Mouse (Mus musculus): ENCODE measurements at regions not wholly inside any gene's neighbourhood (a gene's known extent, or its start where the extent isn't known, plus 50 kb on each side); places are given as distances from the start of the nearest gene placed in this dataset.

DNA sequence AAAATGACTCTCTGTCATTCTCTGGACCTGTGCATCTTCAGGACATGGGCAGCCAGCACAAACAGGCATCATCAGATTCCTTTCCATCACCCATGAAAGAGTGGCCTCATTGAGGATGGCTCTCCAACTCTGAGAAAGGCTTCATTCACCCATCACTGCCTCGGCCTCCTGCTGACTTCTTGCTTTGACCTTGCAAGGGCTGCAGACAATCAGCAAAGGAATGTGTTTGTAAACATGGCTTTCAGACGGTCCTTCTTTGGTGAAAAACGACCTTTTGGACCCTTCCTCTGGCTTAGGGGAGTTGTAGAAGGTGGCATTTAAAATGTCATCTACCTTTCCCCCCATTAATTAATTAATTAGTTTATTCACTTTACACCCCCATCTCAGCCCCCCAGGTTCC is 134.3 kb downstream of the Moxd1 start:
- no peak for DNase-seq
- Histone ChIP-seq H3K27me3 (ENCODE audit: control insufficient read depth, insufficient read depth, low read length) (no peaks in the 10 kb centered on the region), H3K4me1 (replicated peaks; ENCODE audit: control insufficient read depth, insufficient read depth, low read length) (no peaks in the 10 kb centered on the region), H3K4me3 (ENCODE audit: control insufficient read depth, insufficient read depth, low read length) (no peak overlapping the region), H3K36me3 (ENCODE audit: control insufficient read depth, insufficient read depth, low read length) (no peaks in the 10 kb centered on the region), H3K27ac (ENCODE audit: control insufficient read depth, insufficient read depth, low read length) (no peak overlapping the region)
- WGBS: 73% methylated on average over 3 of the region's 3 CpGs
- TF ChIP-seq CTCF (IDR thresholded peaks at IDR 0.05; ENCODE audit: borderline replicate concordance, control insufficient read depth, extremely low read depth, insufficient read depth, low read length, poor library complexity) (no peak), POLR2A (IDR thresholded peaks at IDR 0.05; ENCODE audit: control insufficient read depth, extremely low read depth, insufficient read depth, low read length, poor library complexity) (no peak)

DNA sequence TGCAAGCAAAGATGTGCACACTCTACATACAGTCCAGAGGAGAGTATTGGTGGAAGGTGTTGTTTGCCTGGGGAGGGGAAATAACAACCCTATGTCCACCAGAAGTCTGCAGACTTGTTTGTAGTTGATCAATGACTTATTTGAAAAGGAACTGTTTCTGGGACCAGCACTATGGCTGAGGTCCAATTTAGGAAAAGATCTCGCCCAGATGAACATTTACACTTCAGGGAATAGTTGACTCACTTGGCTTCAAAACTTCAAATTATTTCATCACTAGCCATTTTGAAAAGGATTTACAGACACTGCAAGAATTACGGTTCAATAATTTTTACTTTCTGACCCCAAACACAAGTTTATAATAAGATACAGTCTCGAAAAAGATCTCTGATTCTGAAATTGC is 138.1 kb downstream of the Moxd1 start:
- Histone ChIP-seq H3K36me3 (ENCODE audit: control insufficient read depth, insufficient read depth, low read length) (no peaks in the 10 kb centered on the region), H3K4me1 (replicated peaks; ENCODE audit: control insufficient read depth, insufficient read depth, low read length) (no peaks in the 10 kb centered on the region), H3K4me3 (ENCODE audit: control insufficient read depth, insufficient read depth, low read length) (no peak overlapping the region), H3K27me3 (ENCODE audit: control insufficient read depth, insufficient read depth, low read length) (no peaks in the 10 kb centered on the region), H3K27ac (ENCODE audit: control insufficient read depth, insufficient read depth, low read length) (no peak overlapping the region)
- TF ChIP-seq CTCF (IDR thresholded peaks at IDR 0.05; ENCODE audit: borderline replicate concordance, control insufficient read depth, extremely low read depth, insufficient read depth, low read length, poor library complexity) (no peak), POLR2A (IDR thresholded peaks at IDR 0.05; ENCODE audit: control insufficient read depth, extremely low read depth, insufficient read depth, low read length, poor library complexity) (no peak)
- 90% methylated on average over 3 of the region's 3 CpGs for WGBS
- no peak for DNase-seq

DNA sequence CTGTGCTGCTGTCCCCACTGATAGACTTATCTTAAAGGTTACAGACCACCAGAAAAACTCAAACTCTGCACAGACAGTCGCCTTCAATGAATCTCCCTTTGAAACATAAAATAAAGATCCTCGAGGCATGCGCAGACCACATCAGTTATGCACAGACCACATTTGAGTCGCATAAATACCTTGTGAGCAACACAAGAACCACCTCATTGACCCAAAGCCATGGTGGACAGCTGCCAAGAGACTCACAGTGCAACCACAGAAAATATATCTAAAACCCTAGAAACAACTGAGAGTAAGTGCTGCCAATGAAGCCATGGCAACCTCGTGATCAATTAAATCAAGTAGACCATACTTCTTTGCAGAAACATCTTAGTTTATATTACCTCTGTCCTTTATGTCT is 142.1 kb downstream of the Moxd1 start:
- Histone ChIP-seq H3K36me3 (ENCODE audit: control insufficient read depth, insufficient read depth, low read length) (no peaks in the 10 kb centered on the region), H3K27ac (ENCODE audit: control insufficient read depth, insufficient read depth, low read length) (no peak overlapping the region), H3K27me3 (ENCODE audit: control insufficient read depth, insufficient read depth, low read length) (no peaks in the 10 kb centered on the region), H3K4me1 (replicated peaks; ENCODE audit: control insufficient read depth, insufficient read depth, low read length) (no peaks in the 10 kb centered on the region), H3K4me3 (ENCODE audit: control insufficient read depth, insufficient read depth, low read length) (no peak overlapping the region)
- no peak for DNase-seq
- TF ChIP-seq POLR2A (IDR thresholded peaks at IDR 0.05; ENCODE audit: control insufficient read depth, extremely low read depth, insufficient read depth, low read length, poor library complexity): no peak
- TF ChIP-seq CTCF (IDR thresholded peaks at IDR 0.05; ENCODE audit: borderline replicate concordance, control insufficient read depth, extremely low read depth, insufficient read depth, low read length, poor library complexity): no peak
- 45% methylated on average over 5 of the region's 5 CpGs for WGBS

DNA sequence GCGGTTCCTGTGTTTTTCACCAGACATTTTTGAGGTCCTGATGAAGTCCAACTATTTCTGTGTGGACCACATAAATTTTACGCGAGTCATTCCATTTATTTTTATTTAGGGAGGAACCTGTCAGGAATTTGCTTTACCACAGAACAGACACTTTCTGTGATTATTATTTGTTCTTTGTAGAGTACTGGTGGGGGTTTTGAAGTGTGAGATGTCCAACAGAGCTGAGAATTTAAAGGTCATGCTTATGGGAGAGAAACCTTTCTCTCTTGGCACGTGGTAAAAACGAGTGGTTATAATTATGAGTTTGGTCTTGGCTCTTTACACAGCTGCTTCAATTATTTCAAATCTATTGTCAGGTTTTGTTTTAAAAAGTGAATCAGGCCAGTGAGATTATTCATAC is 143.7 kb downstream of the Moxd1 start:
- Histone ChIP-seq H3K27ac (ENCODE audit: control insufficient read depth, insufficient read depth, low read length) (no peak overlapping the region), H3K4me3 (ENCODE audit: control insufficient read depth, insufficient read depth, low read length) (no peak overlapping the region), H3K36me3 (ENCODE audit: control insufficient read depth, insufficient read depth, low read length) (no peaks in the 10 kb centered on the region), H3K27me3 (ENCODE audit: control insufficient read depth, insufficient read depth, low read length) (no peaks in the 10 kb centered on the region), H3K4me1 (replicated peaks; ENCODE audit: control insufficient read depth, insufficient read depth, low read length) (no peaks in the 10 kb centered on the region)
- TF ChIP-seq POLR2A (IDR thresholded peaks at IDR 0.05; ENCODE audit: control insufficient read depth, extremely low read depth, insufficient read depth, low read length, poor library complexity) (no peak), CTCF (IDR thresholded peaks at IDR 0.05; ENCODE audit: borderline replicate concordance, control insufficient read depth, extremely low read depth, insufficient read depth, low read length, poor library complexity) (no peak)
- 95% methylated on average over 5 of the region's 5 CpGs for WGBS
- no peak for DNase-seq

DNA sequence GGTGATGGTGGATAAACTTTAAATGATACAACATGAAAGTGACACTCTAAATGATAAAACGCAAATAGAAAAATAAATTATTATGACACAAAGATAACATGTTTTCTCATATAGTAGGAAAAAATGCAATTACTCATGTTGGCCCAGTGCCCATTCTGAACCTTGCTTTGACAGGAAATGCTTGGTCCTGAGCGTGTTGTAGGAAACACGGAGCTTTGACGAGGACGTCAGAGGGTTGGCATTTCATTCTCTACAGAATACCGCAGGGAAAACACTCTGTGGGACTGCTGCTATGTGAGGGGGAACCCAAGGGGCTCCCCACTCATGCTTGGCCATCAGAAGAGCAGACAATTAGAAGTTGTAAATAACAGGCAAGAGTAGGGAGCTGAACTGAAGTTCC is 150.6 kb downstream of the Moxd1 start:
- Histone ChIP-seq H3K27ac (ENCODE audit: control insufficient read depth, insufficient read depth, low read length) (no peak overlapping the region), H3K4me3 (ENCODE audit: control insufficient read depth, insufficient read depth, low read length) (no peak overlapping the region), H3K4me1 (replicated peaks; ENCODE audit: control insufficient read depth, insufficient read depth, low read length) (no peaks in the 10 kb centered on the region), H3K36me3 (ENCODE audit: control insufficient read depth, insufficient read depth, low read length) (no peaks in the 10 kb centered on the region), H3K27me3 (ENCODE audit: control insufficient read depth, insufficient read depth, low read length) (no peaks in the 10 kb centered on the region)
- DNase-seq: no peak
- no peak for TF ChIP-seq POLR2A (IDR thresholded peaks at IDR 0.05; ENCODE audit: control insufficient read depth, extremely low read depth, insufficient read depth, low read length, poor library complexity)
- TF ChIP-seq CTCF (IDR thresholded peaks at IDR 0.05; ENCODE audit: borderline replicate concordance, control insufficient read depth, extremely low read depth, insufficient read depth, low read length, poor library complexity): no peak
- 33% methylated on average over 6 of the region's 6 CpGs for WGBS

DNA sequence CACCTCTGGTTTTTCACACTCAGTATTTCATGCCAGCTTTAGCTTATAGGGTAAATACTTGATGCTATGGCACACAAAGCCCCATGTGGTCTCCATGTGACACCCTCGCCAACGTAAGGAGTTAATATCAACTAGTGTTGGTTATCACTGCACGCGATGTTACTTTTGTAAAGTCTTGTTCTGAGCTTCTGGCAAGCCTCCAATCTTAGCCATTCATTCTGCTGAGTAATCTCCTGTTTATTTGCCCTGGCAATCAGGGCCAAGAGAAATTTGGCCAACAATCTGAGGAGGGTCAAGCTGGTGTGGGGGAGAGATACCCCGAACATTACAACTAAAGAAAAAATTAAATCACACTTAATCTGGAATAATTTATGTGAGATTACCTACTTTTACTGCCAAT is 156.0 kb downstream of the Moxd1 start:
- no peak for TF ChIP-seq CTCF (IDR thresholded peaks at IDR 0.05; ENCODE audit: borderline replicate concordance, control insufficient read depth, extremely low read depth, insufficient read depth, low read length, poor library complexity)
- TF ChIP-seq POLR2A (IDR thresholded peaks at IDR 0.05; ENCODE audit: control insufficient read depth, extremely low read depth, insufficient read depth, low read length, poor library complexity): no peak

More for the DNA sequence above, 156.0 kb downstream of the Moxd1 start:
- Histone ChIP-seq H3K4me1 (replicated peaks; ENCODE audit: control insufficient read depth, insufficient read depth, low read length) (no peaks in the 10 kb centered on the region), H3K36me3 (ENCODE audit: control insufficient read depth, insufficient read depth, low read length) (no peaks in the 10 kb centered on the region), H3K27ac (ENCODE audit: control insufficient read depth, insufficient read depth, low read length) (no peak overlapping the region), H3K27me3 (ENCODE audit: control insufficient read depth, insufficient read depth, low read length) (no peaks in the 10 kb centered on the region), H3K4me3 (ENCODE audit: control insufficient read depth, insufficient read depth, low read length) (no peak overlapping the region)
- DNase-seq: no peak
- 94% methylated on average over 5 of the region's 5 CpGs for WGBS
